ENCODE assay signal across 9 mouse cellular contexts in genomic region chr5:134901012-134901643, GRCm38 (mm10). TPM values are rescaled to one million over a fixed set of nuclear protein-coding genes. Genes with fewer than 3 reads are reported as not detected.
A peak's percentile ranks its signal among the peaks of the same experiment; 100 is the strongest.
DNase-seq lines count a peak whose midpoint lies in the region; ATAC-seq lines count a peak whose summit lies in the region.
"Had no signal": no experiment of that assay in that cellular context is flagged by ENCODE, and none has a peak within 500 bp of the region (broad histone marks: within the 10 kb centered on the region; RNA-seq: fewer than 3 reads in every experiment).

No protein-coding gene starts in this region.

- no peak overlapping the region for H3K4me3 ChIP-seq in forebrain, embryonic 16.5 days (replicated peaks; ENCODE audit: low read length)
- no peak overlapping the region for H3K4me3 ChIP-seq in forebrain, embryonic 13.5 days
- H3K4me3 ChIP-seq in midbrain, embryonic 13.5 days (replicated peaks) = no peak overlapping the region

- ATAC-seq in forebrain, embryonic 16.5 days = peak; percentile 45; the same call in 1 of the 2 replicates
- no peak for ATAC-seq in forebrain, embryonic 13.5 days
- ATAC-seq in midbrain, embryonic 13.5 days = peak; percentile 53; the same call in 1 of the 2 replicates
- ATAC-seq in erythroid progenitor cell, adult 5-6 weeks (replicated peaks; ENCODE audit: low FRiP score, poor library complexity, severe bottlenecking) = no peak

- peak; percentile 71 for DNase-seq in 3T3-L1 (ENCODE audit: low read depth, low spot score)
- peak; percentile 19 for DNase-seq in cerebellum, adult 8-10 months
- DNase-seq in heart, postnatal 36 days = peak; percentile 62 to 64
- peak; percentile 14 to 46 for DNase-seq in layer of hippocampus, adult 18-20 months (ENCODE audit: low spot score in 2 of 2)

- intact Hi-C loops in heart, postnatal 36 days (cut with DNase I) = loop anchor here (1.0 to 5.0 kb wide), 5 partner anchors 19 to 406 kb away; no protein-coding TSS in a partner anchor

- no peaks in the 10 kb centered on the region for H3K9me3 ChIP-seq in forebrain, embryonic 16.5 days (ENCODE audit: control insufficient read depth, low read length)
- no peaks in the 10 kb centered on the region for H3K9me3 ChIP-seq in forebrain, embryonic 13.5 days (replicated peaks)
- H3K9me3 ChIP-seq in midbrain, embryonic 13.5 days = no peaks in the 10 kb centered on the region

- WGBS in forebrain, embryonic 16.5 days = 45% methylated on average over 12 of the region's 12 CpGs
- 46% methylated on average over 12 of the region's 12 CpGs for WGBS in forebrain, embryonic 13.5 days
- 48% methylated on average over 12 of the region's 12 CpGs for WGBS in midbrain, embryonic 13.5 days

- no peaks in the 10 kb centered on the region for H3K36me3 ChIP-seq in forebrain, embryonic 16.5 days (ENCODE audit: control insufficient read depth, insufficient read depth)
- H3K36me3 ChIP-seq in forebrain, embryonic 13.5 days (ENCODE audit: poor library complexity, severe bottlenecking) = no peaks in the 10 kb centered on the region
- H3K36me3 ChIP-seq in midbrain, embryonic 13.5 days = no peaks in the 10 kb centered on the region

- H3K27ac ChIP-seq in forebrain, embryonic 16.5 days (ENCODE audit: low read length) = no peak overlapping the region
- no peak overlapping the region for H3K27ac ChIP-seq in forebrain, embryonic 13.5 days
- H3K27ac ChIP-seq in midbrain, embryonic 13.5 days = no peak overlapping the region

- H3K9ac ChIP-seq in forebrain, embryonic 16.5 days (replicated peaks; ENCODE audit: low read depth, low read length) = no peak overlapping the region
- H3K9ac ChIP-seq in forebrain, embryonic 13.5 days = no peak overlapping the region
- no peak overlapping the region for H3K9ac ChIP-seq in midbrain, embryonic 13.5 days (replicated peaks)

- no peaks in the 10 kb centered on the region for H3K27me3 ChIP-seq in forebrain, embryonic 16.5 days (replicated peaks; ENCODE audit: control insufficient read depth, insufficient read depth, low read length)
- H3K27me3 ChIP-seq in forebrain, embryonic 13.5 days = no peaks in the 10 kb centered on the region
- no peaks in the 10 kb centered on the region for H3K27me3 ChIP-seq in midbrain, embryonic 13.5 days

- no peaks in the 10 kb centered on the region for H3K4me1 ChIP-seq in forebrain, embryonic 16.5 days (replicated peaks; ENCODE audit: control insufficient read depth, insufficient read depth, low read length)
- H3K4me1 ChIP-seq in forebrain, embryonic 13.5 days = 0 out of 2 replicates have a peak, but pooled peaks cover 3% of the 10 kb centered on the region
- H3K4me1 ChIP-seq in midbrain, embryonic 13.5 days (replicated peaks) = no peaks in the 10 kb centered on the region

- no peak overlapping the region for H3K4me2 ChIP-seq in forebrain, embryonic 16.5 days (ENCODE audit: low read length)
- no peak overlapping the region for H3K4me2 ChIP-seq in forebrain, embryonic 13.5 days
- H3K4me2 ChIP-seq in midbrain, embryonic 13.5 days (replicated peaks) = no peak overlapping the region

RNA-seq across cellular contexts. Expression of gene Tmem270, which starts 5.4 kb away (rescaled TPM):
- not detected in 2 replicates for polyA plus RNA-seq in forebrain, embryonic 16.5 days (2015; fragmentation: Nextera tagmentation; extraction: Ambion mirVana)
- polyA plus RNA-seq in forebrain, embryonic 13.5 days (2015; fragmentation: Nextera tagmentation; extraction: Ambion mirVana) = not detected in 2 replicates
- not detected for total RNA-seq in heart, postnatal 36 days (2021)
- total RNA-seq in layer of hippocampus, adult 18-20 months (2021) = not detected
- polyA plus RNA-seq in midbrain, embryonic 13.5 days (2015; fragmentation: Nextera tagmentation; extraction: Ambion mirVana) = not detected in 2 replicates
- total RNA-seq in erythroid progenitor cell, adult 5-6 weeks (2015; ENCODE audit: low replicate concordance) = 2.5 TPM in 1 of 2 replicates, not detected in the other
- not detected in 2 replicates for total RNA-seq in erythroid progenitor cell, adult 5-6 weeks (2017; ENCODE audit: low replicate concordance)
- total RNA-seq: gastrocnemius, postnatal 4 days had no signal

RNA-seq across cellular contexts. Expression of gene Cldn13, which starts 14.2 kb away (rescaled TPM):
- polyA plus RNA-seq in forebrain, embryonic 16.5 days (2015; fragmentation: Nextera tagmentation; extraction: Ambion mirVana) = not detected in 2 replicates
- polyA plus RNA-seq in forebrain, embryonic 13.5 days (2015; fragmentation: Nextera tagmentation; extraction: Ambion mirVana) = 0.72 TPM in 1 of 2 replicates, not detected in the other
- not detected for total RNA-seq in heart, postnatal 36 days (2021)
- not detected for total RNA-seq in layer of hippocampus, adult 18-20 months (2021)
- 0.26 and 0.35 TPM in 2 replicates for polyA plus RNA-seq in midbrain, embryonic 13.5 days (2015; fragmentation: Nextera tagmentation; extraction: Ambion mirVana)
- 702 and 793 TPM in 2 replicates for total RNA-seq in erythroid progenitor cell, adult 5-6 weeks (2015; ENCODE audit: low replicate concordance)
- total RNA-seq in erythroid progenitor cell, adult 5-6 weeks (2017; ENCODE audit: low replicate concordance) = 370 and 493 TPM in 2 replicates
- total RNA-seq: gastrocnemius, postnatal 4 days had no signal

RNA-seq across cellular contexts. Expression of gene Mettl27, which starts 31.0 kb away (rescaled TPM):
- 8.4 and 10.6 TPM in 2 replicates for polyA plus RNA-seq in forebrain, embryonic 16.5 days (2015; fragmentation: Nextera tagmentation; extraction: Ambion mirVana)
- 7.5 and 8.2 TPM in 2 replicates for polyA plus RNA-seq in forebrain, embryonic 13.5 days (2015; fragmentation: Nextera tagmentation; extraction: Ambion mirVana)
- 1 to 10 TPM; 7.3 to 7.5 TPM for total RNA-seq in heart, postnatal 36 days (2021)
- total RNA-seq in layer of hippocampus, adult 18-20 months (2021) = 1 to 10 TPM; 7.5 to 8.6 TPM
- polyA plus RNA-seq in midbrain, embryonic 13.5 days (2015; fragmentation: Nextera tagmentation; extraction: Ambion mirVana) = 7.5 and 7.7 TPM in 2 replicates
- total RNA-seq in erythroid progenitor cell, adult 5-6 weeks (2015; ENCODE audit: low replicate concordance) = 41.1 and 65.6 TPM in 2 replicates
- total RNA-seq in erythroid progenitor cell, adult 5-6 weeks (2017; ENCODE audit: low replicate concordance) = 28.3 and 42.1 TPM in 2 replicates

RNA-seq across cellular contexts. Expression of gene Cldn4, which starts 45.6 kb away (rescaled TPM):
- polyA plus RNA-seq in forebrain, embryonic 16.5 days (2015; fragmentation: Nextera tagmentation; extraction: Ambion mirVana) = not detected in 2 replicates
- polyA plus RNA-seq in forebrain, embryonic 13.5 days (2015; fragmentation: Nextera tagmentation; extraction: Ambion mirVana) = not detected in 2 replicates
- not detected for total RNA-seq in heart, postnatal 36 days (2021)
- total RNA-seq in layer of hippocampus, adult 18-20 months (2021) = not detected
- polyA plus RNA-seq in midbrain, embryonic 13.5 days (2015; fragmentation: Nextera tagmentation; extraction: Ambion mirVana) = not detected in 2 replicates
- 0.84 TPM in 1 of 2 replicates, not detected in the other for total RNA-seq in erythroid progenitor cell, adult 5-6 weeks (2015; ENCODE audit: low replicate concordance)
- not detected in 2 replicates for total RNA-seq in erythroid progenitor cell, adult 5-6 weeks (2017; ENCODE audit: low replicate concordance)
- total RNA-seq: gastrocnemius, postnatal 4 days had no signal

Comparison
In these comparisons a context has a peak if more than half of its experiments do, and no peak if none do; other contexts are left out.
1. ATAC-seq: peak in forebrain, embryonic 16.5 days (single experiment) and midbrain, embryonic 13.5 days (single experiment); none in forebrain, embryonic 13.5 days (single experiment) and erythroid progenitor cell, adult 5-6 weeks (single experiment).
2. DNase-seq: peak in every context shown above with its lines; median percentile 71 in 3T3-L1; 63 in heart, postnatal 36 days; 30 in layer of hippocampus, adult 18-20 months; 19 in cerebellum, adult 8-10 months.
3. RNA of gene Cldn13, which starts 14.2 kb away (total RNA-seq): 370 to 793 TPM in erythroid progenitor cell, adult 5-6 weeks; not detected in heart, postnatal 36 days and not detected in layer of hippocampus, adult 18-20 months; every median in the first group is over 100 times any median in the second.